Mouse (Mus musculus): ENCODE data around the gene Ift122.

Ift122 gene

DNA sequence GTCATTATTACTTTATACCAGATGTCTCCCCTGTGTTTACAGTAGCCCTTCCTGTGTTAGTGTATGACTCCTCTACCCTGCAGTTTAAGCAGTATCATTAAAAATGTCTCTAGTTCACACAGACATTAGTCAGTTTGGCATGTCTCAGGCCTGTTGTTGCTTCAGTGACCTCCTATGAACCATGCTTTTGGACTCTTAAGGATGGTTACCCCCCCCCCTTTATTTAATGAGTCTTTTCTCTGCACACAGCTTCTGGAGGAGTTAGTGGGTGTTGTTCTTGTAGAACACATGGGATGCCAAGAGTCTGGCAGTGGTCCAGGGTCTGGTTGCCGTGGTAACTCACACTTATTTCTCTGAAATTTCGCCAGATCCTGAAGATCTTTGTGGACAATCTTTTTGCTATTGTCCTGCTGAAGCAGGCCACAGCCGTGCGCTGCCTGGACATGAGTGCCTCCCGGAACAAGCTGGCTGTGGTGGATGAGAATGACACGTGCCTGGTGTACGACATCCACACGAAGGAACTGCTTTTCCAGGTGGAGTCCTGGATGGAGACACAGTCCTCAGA is 38.3 kb downstream of the Ift122 start:
- no peak for DNase-seq (ENCODE audit: low read depth)

DNA sequence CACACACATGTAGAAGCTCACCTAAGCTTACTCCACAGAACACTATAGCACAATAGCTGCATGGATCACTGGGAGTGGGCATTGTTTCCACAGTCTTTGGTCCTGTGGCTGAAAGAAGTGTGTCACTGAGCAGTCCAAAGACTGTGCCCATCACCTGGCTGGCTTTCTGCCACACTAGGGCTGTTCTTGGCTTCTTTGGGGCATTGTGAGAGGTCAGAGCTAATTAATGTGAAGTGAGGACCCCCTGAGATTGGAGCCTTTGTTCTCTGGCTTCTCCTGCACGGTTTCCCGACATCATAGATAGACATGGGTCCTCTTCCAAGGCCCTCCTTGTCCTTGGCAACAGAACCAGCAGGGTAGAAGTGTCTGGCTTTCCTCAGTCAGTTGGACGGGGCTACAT is 39.1 kb downstream of the Ift122 start:
- DNase-seq (ENCODE audit: low read depth), result no peak

DNA sequence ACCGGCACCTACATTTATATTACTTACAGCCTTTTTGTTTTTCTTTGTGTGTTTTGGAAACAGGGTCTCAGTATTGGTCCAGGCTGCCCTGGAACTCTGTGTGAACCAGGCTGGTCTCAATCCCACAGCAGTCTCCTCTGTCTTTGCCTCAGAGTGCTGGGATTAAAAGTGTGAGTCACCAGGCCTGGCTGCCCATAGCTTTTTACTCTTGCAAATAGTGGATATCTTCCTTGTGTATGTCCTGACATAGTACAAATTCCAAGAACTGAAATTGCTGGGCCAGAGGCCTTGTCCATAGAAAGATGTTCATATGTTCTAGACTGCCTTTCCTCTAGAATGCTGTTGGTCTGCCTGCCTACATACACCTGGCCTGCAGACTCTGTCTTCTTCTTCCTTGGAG is 43.1 kb downstream of the Ift122 start:
- DNase-seq (ENCODE audit: low read depth), result no peak

DNA sequence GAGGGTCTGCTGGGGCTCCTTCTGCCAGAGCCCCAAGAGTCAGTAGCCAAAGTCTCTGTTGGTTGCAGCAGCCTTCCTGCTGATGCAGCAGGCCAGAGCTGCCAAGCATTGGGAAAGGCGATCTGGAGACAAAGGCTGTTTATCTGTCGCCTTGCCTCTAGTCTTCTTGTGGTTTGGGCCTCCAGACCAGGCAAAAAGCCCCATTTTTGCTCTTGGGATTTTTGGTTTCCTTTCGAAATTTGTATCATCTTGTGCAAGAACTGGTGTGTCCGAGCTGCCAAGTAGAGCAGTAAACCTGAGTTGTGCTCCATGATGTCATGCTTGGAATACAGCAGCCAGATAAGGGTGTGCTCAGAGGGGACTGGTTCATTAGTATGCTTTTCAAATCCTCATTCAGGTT is 43.8 kb downstream of the Ift122 start:
- peak; percentile 84 for DNase-seq (ENCODE audit: low read depth)

DNA sequence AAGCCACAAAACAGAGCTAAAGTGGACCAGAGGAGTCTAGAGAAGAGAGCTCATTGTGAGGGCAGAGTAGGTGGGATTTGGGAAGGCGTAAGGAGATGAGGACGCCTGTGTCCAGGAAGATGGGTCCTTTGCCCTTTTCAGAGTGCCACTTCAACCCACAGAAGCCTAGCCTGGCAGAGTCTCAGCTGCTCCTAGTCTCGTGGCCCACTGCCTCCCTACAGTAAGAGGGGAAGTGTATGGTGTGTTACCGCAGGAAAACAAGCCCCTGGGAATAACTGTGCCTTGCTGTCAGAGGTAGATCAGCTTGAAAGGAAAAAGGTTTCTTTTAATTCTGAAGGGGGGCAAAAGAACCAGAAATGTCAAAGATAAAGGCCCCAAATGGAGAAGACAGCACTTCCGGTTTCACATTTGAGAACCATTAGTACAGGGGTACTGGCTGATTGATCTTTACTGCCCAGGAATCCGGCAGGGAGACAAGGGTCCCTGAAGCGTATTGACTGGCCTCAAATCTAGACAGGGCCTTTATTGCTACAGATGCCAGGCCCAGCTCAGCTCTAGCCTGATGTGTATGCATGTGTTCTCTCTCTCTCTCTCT is 44.8 kb downstream of the Ift122 start:
- DNase-seq (ENCODE audit: low read depth), result no peak

GRCm38 (mm10) chr6:115901062-115901461 is 47.8 kb downstream of the Ift122 start:
- DNase-seq (ENCODE audit: low read depth), result peak; percentile 93

DNA sequence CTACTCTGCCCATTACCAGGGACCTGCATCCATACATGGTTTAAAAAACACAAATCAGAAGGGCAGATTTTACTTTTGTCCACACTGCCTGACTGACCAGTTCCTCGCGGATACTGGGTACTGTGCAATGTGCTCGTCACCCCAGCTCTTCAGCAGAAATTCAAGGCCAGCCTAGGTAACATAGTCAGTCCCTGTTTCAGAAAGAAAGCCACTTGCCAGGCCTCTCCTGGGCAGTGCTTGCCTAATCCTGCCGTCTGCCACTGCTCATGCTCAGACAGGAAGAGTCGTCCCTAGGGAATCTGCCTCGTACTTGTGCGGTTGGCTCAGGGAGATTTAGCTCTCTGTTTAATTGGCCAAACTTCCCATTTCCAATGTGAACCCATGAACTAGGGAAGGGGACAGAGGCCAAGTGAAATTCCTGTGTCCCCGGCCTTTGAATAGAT is 48.2 kb downstream of the Ift122 start:
- DNase-seq (ENCODE audit: low read depth), result no peak

DNA sequence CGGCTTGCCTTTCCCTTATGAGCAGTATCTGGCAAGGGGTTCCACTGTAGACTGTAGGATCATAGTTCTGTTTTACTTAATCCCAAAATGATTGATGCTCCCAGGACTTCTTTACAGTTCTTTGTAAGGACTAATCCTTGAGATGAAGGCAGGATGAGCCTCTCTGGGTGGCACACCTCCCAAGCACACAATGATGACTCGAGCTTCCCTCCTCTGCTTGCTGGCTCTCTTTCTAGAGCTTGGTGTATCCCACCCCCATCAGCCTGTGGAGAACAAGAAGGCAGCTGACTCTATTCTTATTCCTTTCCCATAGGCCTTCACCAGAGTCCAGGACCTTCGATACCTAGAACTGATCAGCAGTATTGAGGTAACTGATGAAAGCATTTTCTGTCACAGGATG is 49.3 kb downstream of the Ift122 start:
- no peak for DNase-seq (ENCODE audit: low read depth)

DNA sequence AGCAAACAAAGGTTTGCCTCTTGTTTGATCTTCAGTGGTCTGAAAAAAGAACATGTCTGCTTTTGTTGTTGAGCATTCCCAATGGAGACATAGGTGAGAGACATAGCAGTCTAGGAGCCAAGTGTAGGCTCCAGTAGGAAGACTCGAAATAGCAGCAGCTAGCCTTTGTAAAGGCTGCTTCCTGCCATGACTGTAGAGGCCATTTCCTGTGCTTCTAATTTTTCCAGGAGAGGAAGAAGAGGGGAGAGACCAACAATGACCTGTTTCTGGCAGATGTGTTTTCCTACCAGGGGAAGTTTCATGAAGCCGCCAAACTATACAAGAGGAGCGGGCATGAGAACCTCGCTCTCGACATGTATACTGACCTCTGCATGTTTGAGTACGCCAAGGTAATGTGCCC is 52.3 kb downstream of the Ift122 start:
- DNase-seq (ENCODE audit: low read depth), result no peak

DNA sequence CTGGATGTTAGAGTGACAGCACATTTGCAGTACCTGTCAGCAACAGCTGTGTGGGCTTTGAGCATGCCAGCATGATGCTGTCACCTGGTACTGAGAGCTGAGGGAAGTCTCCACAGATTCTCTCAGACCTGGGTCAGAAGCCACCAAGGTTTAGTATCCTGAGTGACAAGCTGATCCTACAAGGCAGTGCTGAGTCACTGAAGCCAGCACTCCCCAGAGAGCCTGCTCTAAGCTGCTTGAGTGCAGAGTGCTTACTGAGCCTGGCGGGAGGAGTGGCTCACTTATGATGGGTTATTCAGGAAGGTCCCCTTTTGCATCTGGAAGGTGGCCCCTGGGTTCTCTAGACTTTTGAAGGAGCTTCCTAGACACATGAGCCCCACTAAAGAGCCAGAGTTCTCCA is 53.2 kb downstream of the Ift122 start:
- DNase-seq (ENCODE audit: low read depth), result peak; percentile 60

- DNase-seq (ENCODE audit: low read depth), result peak; percentile 50
Measured at GRCm38 (mm10) chr6:115906871-115907270, 53.6 kb downstream of the Ift122 start.

DNA sequence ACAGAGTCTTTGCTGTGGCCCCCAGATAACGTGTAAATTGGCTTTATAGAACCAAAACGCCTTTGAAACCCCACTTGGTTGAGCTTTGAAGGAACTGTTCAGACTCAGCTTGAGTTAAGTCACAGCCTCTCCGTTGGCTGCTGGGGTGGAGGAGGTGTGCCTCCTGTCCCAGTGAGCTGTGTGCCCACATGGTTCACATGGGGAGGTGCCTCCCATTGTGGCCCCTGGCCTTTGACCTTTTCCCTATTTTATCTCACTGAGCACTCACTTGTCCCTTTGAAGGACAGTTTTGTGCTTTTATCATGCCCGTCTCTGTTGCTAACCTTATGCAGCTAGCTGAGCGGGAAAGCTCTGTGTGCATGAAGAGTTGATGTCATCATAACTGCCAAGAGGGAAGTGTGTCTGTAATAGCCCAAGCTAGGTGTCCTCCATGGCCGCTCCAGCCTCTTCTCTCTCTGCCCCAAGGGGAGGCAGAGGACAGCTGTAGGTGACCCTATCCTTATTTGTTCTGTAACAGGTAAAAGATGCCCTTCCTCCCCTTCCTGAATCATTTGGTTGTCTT is 55.2 kb downstream of the Ift122 start:
- no peak for DNase-seq (ENCODE audit: low read depth)

DNA sequence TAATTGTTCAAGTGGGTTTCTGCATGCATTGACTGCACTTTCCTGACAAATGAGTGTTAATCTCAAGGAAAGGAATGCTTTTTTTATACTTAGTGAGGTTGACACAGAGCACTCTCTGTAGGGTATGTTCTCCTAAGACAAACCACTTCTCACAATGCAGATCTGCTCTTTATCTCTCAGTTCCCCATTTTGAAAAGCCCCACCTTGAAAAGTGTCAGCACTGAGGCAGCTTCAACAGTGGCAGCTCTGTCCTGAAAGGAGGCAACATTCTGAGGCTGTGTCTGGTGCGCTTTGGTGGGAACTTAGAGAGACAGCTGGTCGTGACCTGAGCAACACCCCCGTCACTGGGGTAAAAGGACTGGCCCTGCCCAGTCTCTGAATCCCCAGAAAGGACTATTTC is 55.8 kb downstream of the Ift122 start:
- DNase-seq (ENCODE audit: low read depth), result peak; percentile 16

DNA sequence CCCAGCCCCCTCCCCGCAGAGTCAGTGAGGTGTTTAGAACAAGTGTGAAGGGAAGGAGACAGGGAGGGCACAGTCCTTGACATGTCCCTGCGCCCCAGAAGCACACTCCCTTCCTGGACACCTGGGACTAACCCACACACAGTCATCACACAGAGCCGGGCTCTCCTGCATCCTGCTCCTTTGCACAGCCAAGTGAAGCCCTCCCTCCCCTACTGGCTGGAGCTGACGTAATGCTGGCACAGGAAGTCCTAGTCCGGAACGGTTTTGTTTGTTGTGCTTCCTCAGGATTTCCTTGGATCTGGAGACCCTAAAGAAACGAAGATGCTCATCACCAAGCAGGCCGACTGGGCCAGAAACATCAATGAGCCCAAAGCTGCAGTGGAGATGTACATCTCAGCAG is 56.7 kb downstream of the Ift122 start:
- DNase-seq (ENCODE audit: low read depth), result peak; percentile 71

DNA sequence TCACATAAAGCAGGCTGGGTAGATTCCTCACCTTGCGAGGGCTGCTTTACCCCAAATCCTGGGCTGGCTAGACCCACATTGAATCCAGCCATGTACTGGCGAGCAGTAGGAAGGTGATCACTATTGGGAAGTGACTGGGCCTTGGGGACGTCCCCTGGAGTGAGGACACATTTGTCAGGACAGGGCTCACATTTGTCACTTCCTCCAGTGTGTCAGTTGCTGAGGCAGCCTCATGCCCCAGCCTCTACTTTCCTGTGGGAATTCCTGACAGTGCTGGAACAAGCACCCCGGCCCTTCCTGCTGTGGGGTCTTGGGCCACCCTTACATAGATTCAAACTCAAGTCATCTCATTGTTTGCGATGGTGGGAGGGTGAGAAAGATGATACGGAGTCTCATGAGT is 58.5 kb downstream of the Ift122 start:
- no peak for DNase-seq (ENCODE audit: low read depth)

DNA sequence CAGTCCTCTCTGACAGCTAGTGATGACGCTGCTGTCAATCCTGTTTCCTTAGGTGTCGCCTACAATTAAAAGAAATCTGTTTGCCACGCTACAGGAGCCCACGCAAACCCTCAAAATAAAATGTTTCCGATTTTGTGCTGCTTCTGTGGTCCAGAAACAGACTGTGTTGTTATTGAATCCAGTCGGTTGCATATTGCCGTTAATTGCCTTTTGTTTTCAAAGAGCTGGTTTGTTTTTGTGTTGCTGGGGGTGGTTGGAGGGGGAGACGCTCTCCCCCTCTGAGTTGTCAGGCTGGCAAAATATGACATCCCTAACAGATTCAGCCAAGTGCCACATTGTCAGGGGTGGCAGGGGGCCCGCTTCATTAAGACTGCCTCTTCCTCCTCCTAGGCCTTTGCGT is 60.2 kb downstream of the Ift122 start:
- no peak for DNase-seq (ENCODE audit: low read depth)

- no peak for DNase-seq (ENCODE audit: low read depth)
Measured at GRCm38 (mm10) chr6:115914511-115915202, 61.4 kb downstream of the Ift122 start.

- DNase-seq (ENCODE audit: low read depth), result no peak
Measured at GRCm38 (mm10) chr6:115915601-115916445, 62.6 kb downstream of the Ift122 start.

DNA sequence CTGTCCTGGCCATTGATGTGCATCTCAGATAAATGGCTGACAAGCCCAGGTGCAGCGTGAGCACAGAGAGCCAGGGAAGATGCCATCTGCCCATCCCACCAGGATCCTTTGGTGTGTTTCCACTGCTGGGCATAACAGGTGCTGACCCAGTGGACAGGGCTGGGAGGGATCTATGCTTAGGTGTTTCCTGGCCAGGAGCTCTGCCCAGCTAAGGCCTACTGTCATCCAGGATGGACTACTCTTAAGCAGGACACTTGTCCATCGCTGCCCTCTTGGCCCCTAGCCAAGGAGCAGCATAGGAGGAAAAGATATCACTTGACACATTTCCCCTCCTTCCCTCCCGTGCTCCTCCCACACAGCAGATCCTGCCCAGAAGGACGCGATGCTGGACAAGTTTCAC is 63.3 kb downstream of the Ift122 start:
- no peak for DNase-seq (ENCODE audit: low read depth)

GRCm38 (mm10) chr6:115918615-115919014 is 65.3 kb downstream of the Ift122 start:
- no peak for DNase-seq (ENCODE audit: low read depth)

- DNase-seq (ENCODE audit: low read depth), result no peak
Measured at GRCm38 (mm10) chr6:115919876-115920275, 66.6 kb downstream of the Ift122 start.

GRCm38 (mm10) chr6:115924829-115925228 is 71.6 kb downstream of the Ift122 start:
- DNase-seq (ENCODE audit: low read depth), result no peak

Data from 416B (cell line).